Mouse (Mus musculus) small intestine, adult 2 months (tissue): ENCODE measurements around the gene Eva1c. TPM values are rescaled to one million over a fixed set of nuclear protein-coding genes. Genes with fewer than 3 reads are reported as not detected.

ENCODE experiments used
- H3K27ac ChIP-seq: fragments of 200-500 bp; 2 replicates; pipeline ENCODE4 v1.5.1; 2012; ENCODE audit warnings: low read depth, low read length, control low read depth, inconsistent platforms; ENCODE audit not compliant: insufficient read depth
- H3K27me3 ChIP-seq: fragments of 200-500 bp; 2 replicates; pipeline ENCODE4 v1.6.1; 2012; ENCODE audit warnings: mild to moderate bottlenecking, moderate library complexity, low read length, inconsistent platforms; ENCODE audit not compliant: control insufficient read depth, insufficient read depth
- H3K36me3 ChIP-seq: fragments of 200-500 bp; 2 replicates; pipeline ENCODE4 v1.6.1; 2012; ENCODE audit warnings: mild to moderate bottlenecking, low read length, control low read depth, inconsistent platforms; ENCODE audit not compliant: control insufficient read depth, insufficient read depth
- H3K4me1 ChIP-seq: fragments of 200-500 bp; 2 replicates; pipeline ENCODE4 v1.6.1; 2012; ENCODE audit warnings: low read length, inconsistent platforms, mixed read lengths; ENCODE audit not compliant: control insufficient read depth, insufficient read depth, insufficient read length
- H3K4me3 ChIP-seq: fragments of 200-500 bp; 2 replicates; pipeline ENCODE4 v1.5.1; 2012; ENCODE audit warnings: low read depth, mild to moderate bottlenecking, control low read depth, inconsistent platforms, low read length, moderate library complexity
- CTCF ChIP-seq: fragments of 200-500 bp; IDR thresholded peaks from 2 replicates; pipeline ENCODE4 v1.5.1; 2012; ENCODE audit warnings: low read depth, mild to moderate bottlenecking, control low read depth, inconsistent platforms, low read length, moderate library complexity, mixed read lengths; ENCODE audit not compliant: insufficient replicate concordance, insufficient read length; ENCODE audit errors: extremely low read depth
- POLR2A ChIP-seq: fragments of 200-500 bp; IDR thresholded peaks from 2 replicates; pipeline ENCODE4 v1.6.1; 2012; ENCODE audit warnings: low read depth, mild to moderate bottlenecking, control low read depth, inconsistent platforms, low read length, moderate library complexity
- WGBS: fragments of 180-500 bp; shearing (Covaris S2); methylation state at CpG from one replicate; pipeline ENCODE4 v1.1.7; 2018; 5-methylcytosine and 5-hydroxymethylcytosine counted together
- polyA plus RNA-seq: library from polyadenylated mRNA; depleted of rRNA; stranded (reverse); fragments of >200 nt; gene quantifications from 2 replicates; pipeline ENCODE4 v1.2.3, GENCODE M21; 2012

The Eva1c gene
- polyA plus RNA-seq, 1 experiment = 0.19 TPM

- H3K4me3 ChIP-seq = no peak overlapping the region
- 60% methylated on average over 9 of the region's 9 CpGs for WGBS
- H3K27me3 ChIP-seq = no peaks in the 10 kb centered on the region
- H3K4me1 ChIP-seq = no peaks in the 10 kb centered on the region
- TF ChIP-seq POLR2A = no peak
- H3K27ac ChIP-seq = no peak overlapping the region
- no peaks in the 10 kb centered on the region for H3K36me3 ChIP-seq
Measured at GRCm38 (mm10) chr16:90885781-90886565, 59.5 kb downstream of the Eva1c start.

- Histone ChIP-seq H3K36me3 (no peaks in the 10 kb centered on the region), H3K27me3 (no peaks in the 10 kb centered on the region), H3K27ac (no peak overlapping the region), H3K4me1 (no peaks in the 10 kb centered on the region), H3K4me3 (no peak overlapping the region)
- 81% methylated on average over 9 of the region's 9 CpGs for WGBS
- no peak for TF ChIP-seq POLR2A
- TF ChIP-seq CTCF = no peak
Measured at GRCm38 (mm10) chr16:90890683-90891082, 64.2 kb downstream of the Eva1c start.

GRCm38 (mm10) chr16:90891601-90892000 is 65.1 kb downstream of the Eva1c start:
- Histone ChIP-seq H3K4me3 (no peak overlapping the region), H3K36me3 (no peaks in the 10 kb centered on the region), H3K27ac (no peak overlapping the region), H3K4me1 (no peaks in the 10 kb centered on the region), H3K27me3 (no peaks in the 10 kb centered on the region)
- no peak for TF ChIP-seq POLR2A
- WGBS = 39% methylated on average over 14 of the region's 14 CpGs

- TF ChIP-seq CTCF = no peak
- TF ChIP-seq POLR2A = no peak
- no peaks in the 10 kb centered on the region for H3K27me3 ChIP-seq
- H3K27ac ChIP-seq = no peak overlapping the region
- H3K4me3 ChIP-seq = no peak overlapping the region
- no peaks in the 10 kb centered on the region for H3K36me3 ChIP-seq
- no peaks in the 10 kb centered on the region for H3K4me1 ChIP-seq
- WGBS = 8% methylated on average over 8 of the region's 8 CpGs
Measured at GRCm38 (mm10) chr16:90892081-90892480, 65.6 kb downstream of the Eva1c start.

- no peak overlapping the region for H3K4me3 ChIP-seq
- H3K27me3 ChIP-seq = no peaks in the 10 kb centered on the region
- H3K4me1 ChIP-seq = no peaks in the 10 kb centered on the region
- 74% methylated on average over 7 of the region's 7 CpGs for WGBS
- H3K36me3 ChIP-seq = no peaks in the 10 kb centered on the region
- TF ChIP-seq CTCF = no peak
- TF ChIP-seq POLR2A = no peak
- H3K27ac ChIP-seq = no peak overlapping the region
Measured at GRCm38 (mm10) chr16:90893019-90893418, 66.5 kb downstream of the Eva1c start.

GRCm38 (mm10) chr16:90893792-90894191 is 67.3 kb downstream of the Eva1c start:
- H3K4me3 ChIP-seq = no peak overlapping the region
- no peaks in the 10 kb centered on the region for H3K36me3 ChIP-seq
- TF ChIP-seq CTCF = no peak
- TF ChIP-seq POLR2A = no peak
- 40% methylated on average over 9 of the region's 9 CpGs for WGBS
- H3K27me3 ChIP-seq = no peaks in the 10 kb centered on the region
- H3K4me1 ChIP-seq = no peaks in the 10 kb centered on the region
- H3K27ac ChIP-seq = no peak overlapping the region

GRCm38 (mm10) chr16:90897651-90898050 is 71.1 kb downstream of the Eva1c start:
- H3K27me3 ChIP-seq = no peaks in the 10 kb centered on the region
- H3K4me3 ChIP-seq = no peak overlapping the region
- WGBS = 90% methylated on average over 3 of the region's 3 CpGs
- no peak overlapping the region for H3K27ac ChIP-seq
- no peaks in the 10 kb centered on the region for H3K36me3 ChIP-seq
- H3K4me1 ChIP-seq = no peaks in the 10 kb centered on the region
- no peak for TF ChIP-seq CTCF
- TF ChIP-seq POLR2A = no peak
